Mouse (Mus musculus) embryonic facial prominence, embryonic 12.5 days (tissue): ENCODE data around the gene Rmi2. TPM values are rescaled to one million over a fixed set of nuclear protein-coding genes. Genes with fewer than 3 reads are reported as not detected.
A peak's percentile ranks its signal among the peaks of the same experiment; 100 is the strongest.

Experiments used
- ATAC-seq: fragments of 200-750 bp; cut with Nextera tagmentation; 2 replicates; pipeline ENCODE4 v1.8.0; 2017; ENCODE audit not compliant: insufficient number of reproducible peaks, insufficient read depth, low FRiP score, low TSS enrichment
- H3K27ac ChIP-seq: fragments of 300-500 bp; sonication (generic); 2 replicates; pipeline ENCODE4 v1.5.1; 2016; ENCODE audit warnings: mild to moderate bottlenecking
- H3K27me3 ChIP-seq: fragments of 300-500 bp; sonication (generic); 2 replicates; pipeline ENCODE4 v1.6.1; 2016; ENCODE audit warnings: mild to moderate bottlenecking, moderate library complexity
- H3K36me3 ChIP-seq: fragments of 300-500 bp; sonication (generic); 2 replicates; pipeline ENCODE4 v1.6.1; 2016; ENCODE audit warnings: mild to moderate bottlenecking
- H3K4me1 ChIP-seq: fragments of 300-500 bp; sonication (generic); 2 replicates; pipeline ENCODE4 v1.6.1; 2016
- H3K4me2 ChIP-seq: fragments of 300-500 bp; sonication (generic); replicated peaks from 2 replicates; pipeline ENCODE4 v1.6.1; 2016; ENCODE audit warnings: mild to moderate bottlenecking, moderate library complexity
- H3K4me3 ChIP-seq: fragments of 300-500 bp; sonication (generic); 2 replicates; pipeline ENCODE4 v1.5.1; 2016; ENCODE audit warnings: mild to moderate bottlenecking
- H3K9ac ChIP-seq: fragments of 300-500 bp; sonication (generic); 2 replicates; pipeline ENCODE4 v1.6.1; 2016; ENCODE audit warnings: mild to moderate bottlenecking, moderate library complexity
- H3K9me3 ChIP-seq: fragments of 300-500 bp; sonication (generic); 2 replicates; pipeline ENCODE4 v1.6.1; 2016; ENCODE audit warnings: mild to moderate bottlenecking, moderate library complexity
- WGBS: fragments of 180-500 bp; shearing (Covaris S2); methylation state at CpG from one replicate; pipeline ENCODE4 v1.1.7; 2016; 5-methylcytosine and 5-hydroxymethylcytosine counted together
- polyA plus RNA-seq: library from polyadenylated mRNA; unstranded; fragments of >200 nt; fragmentation: Nextera tagmentation; extraction: Ambion mirVana; gene quantifications from 2 replicates; pipeline ENCODE4 v1.2.1, GENCODE M21; 2016

Rmi2 gene
- polyA plus RNA-seq, 1 experiment from 2014 or later: 4.6 TPM

- Histone ChIP-seq H3K4me1 (no peaks in the 10 kb centered on the region), H3K4me2 (no peak overlapping the region), H3K9ac (no peak overlapping the region), H3K36me3 (no peaks in the 10 kb centered on the region), H3K27me3 (no peaks in the 10 kb centered on the region), H3K27ac (no peak overlapping the region), H3K4me3 (no peak overlapping the region), H3K9me3 (no peaks in the 10 kb centered on the region)
- WGBS: 38% methylated on average over 11 of the region's 11 CpGs
- no peak for ATAC-seq
Measured at GRCm38 (mm10) chr16:10867904-10868440, 33.1 kb downstream of the Rmi2 start.

DNA sequence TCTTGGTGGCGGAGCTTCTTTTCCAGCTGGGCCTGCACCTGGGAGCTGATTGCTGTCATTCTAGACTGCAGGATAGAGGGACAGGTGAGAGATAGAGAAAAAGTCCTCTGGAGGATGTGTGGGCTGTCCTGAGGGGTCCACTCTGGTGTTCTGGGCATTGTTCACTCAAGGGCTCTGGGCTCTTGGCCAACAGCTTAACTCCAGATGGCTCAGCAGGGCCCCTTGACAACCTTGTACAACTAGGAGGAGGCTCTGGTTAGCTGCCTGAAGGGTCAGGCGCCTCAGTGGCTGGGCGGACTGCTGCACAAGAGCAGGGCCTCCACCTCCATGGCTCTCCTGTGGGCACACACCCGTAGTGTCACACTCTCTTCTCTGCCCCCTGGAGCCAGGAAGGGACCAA, 36.1 kb downstream of the Rmi2 start:
- Histone ChIP-seq H3K9me3 (no peaks in the 10 kb centered on the region), H3K27ac (no peak overlapping the region), H3K4me3 (no peak overlapping the region), H3K27me3 (no peaks in the 10 kb centered on the region), H3K4me2 (no peak overlapping the region), H3K36me3 (no peaks in the 10 kb centered on the region), H3K9ac (no peak overlapping the region), H3K4me1 (peaks cover 4% of the 10 kb centered on the region; the same call in 1 of the 2 replicates)
- 68% methylated on average over 4 of the region's 4 CpGs for WGBS
- no peak for ATAC-seq

- H3K27ac ChIP-seq: no peak overlapping the region
- H3K9me3 ChIP-seq: no peaks in the 10 kb centered on the region
- 62% methylated on average over 4 of the region's 4 CpGs for WGBS
Measured at GRCm38 (mm10) chr16:10872825-10873360, 38.0 kb downstream of the Rmi2 start.

DNA sequence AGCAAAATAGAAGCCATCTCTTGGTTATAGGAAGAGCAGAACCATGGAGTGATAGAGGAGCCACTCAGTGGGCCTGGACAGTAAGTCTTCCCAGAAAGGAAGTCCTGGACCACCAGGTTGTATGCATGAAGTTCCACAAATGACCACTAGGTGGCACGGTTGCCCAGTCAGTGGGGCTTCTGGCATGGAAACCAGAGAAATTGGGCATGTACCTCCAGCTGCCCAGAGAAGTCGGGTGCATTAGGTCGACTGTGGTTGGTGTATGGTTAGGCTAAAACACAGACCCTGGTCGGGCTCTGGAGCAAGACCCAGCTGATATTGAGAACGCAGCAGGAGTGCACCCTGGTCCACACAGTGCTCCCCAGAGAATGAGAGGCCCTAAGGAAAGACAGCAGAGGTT, 38.8 kb downstream of the Rmi2 start:
- ATAC-seq: no peak
- Histone ChIP-seq H3K9me3 (no peaks in the 10 kb centered on the region), H3K4me3 (no peak overlapping the region), H3K36me3 (no peaks in the 10 kb centered on the region), H3K4me2 (no peak overlapping the region), H3K27ac (no peak overlapping the region), H3K4me1 (peaks cover 4% of the 10 kb centered on the region; the same call in 1 of the 2 replicates), H3K9ac (no peak overlapping the region), H3K27me3 (no peaks in the 10 kb centered on the region)
- 3% methylated on average over 5 of the region's 5 CpGs for WGBS

More at GRCm38 (mm10) chr16:10872825-10873360, 38.0 kb downstream of the Rmi2 start:
- Histone ChIP-seq H3K9ac (no peak overlapping the region), H3K4me3 (no peak overlapping the region), H3K4me1 (peaks cover 4% of the 10 kb centered on the region; the same call in 1 of the 2 replicates), H3K4me2 (no peak overlapping the region), H3K27me3 (no peaks in the 10 kb centered on the region), H3K36me3 (no peaks in the 10 kb centered on the region)
- ATAC-seq: no peak

DNA sequence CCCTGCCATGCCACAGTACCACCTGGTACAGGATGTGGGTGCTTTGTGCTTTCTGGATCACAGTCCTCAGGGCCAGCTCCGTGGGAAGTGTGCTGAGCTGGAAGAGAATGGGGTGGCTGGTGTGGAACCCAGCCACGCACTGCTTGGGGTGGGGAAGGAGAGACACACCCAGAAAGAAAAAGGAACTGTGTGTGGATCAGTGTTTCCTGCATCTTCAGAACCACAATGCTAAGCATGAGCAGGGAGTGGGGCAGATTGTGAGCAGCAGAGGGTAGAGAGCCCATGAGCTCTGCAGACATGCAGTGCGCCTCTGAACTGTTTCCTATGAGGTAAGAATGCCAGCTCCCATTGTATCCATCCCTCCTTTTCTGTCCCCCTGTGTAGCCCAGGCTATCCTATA, 43.4 kb downstream of the Rmi2 start:
- Histone ChIP-seq H3K36me3 (no peaks in the 10 kb centered on the region), H3K27me3 (no peaks in the 10 kb centered on the region), H3K4me3 (no peak overlapping the region), H3K4me2 (no peak overlapping the region), H3K27ac (no peak overlapping the region), H3K4me1 (peaks cover 11% of the 10 kb centered on the region; the same call in 1 of the 2 replicates), H3K9ac (no peak overlapping the region), H3K9me3 (no peaks in the 10 kb centered on the region)
- ATAC-seq: no peak
- WGBS: 83% methylated on average over 3 of the region's 3 CpGs

DNA sequence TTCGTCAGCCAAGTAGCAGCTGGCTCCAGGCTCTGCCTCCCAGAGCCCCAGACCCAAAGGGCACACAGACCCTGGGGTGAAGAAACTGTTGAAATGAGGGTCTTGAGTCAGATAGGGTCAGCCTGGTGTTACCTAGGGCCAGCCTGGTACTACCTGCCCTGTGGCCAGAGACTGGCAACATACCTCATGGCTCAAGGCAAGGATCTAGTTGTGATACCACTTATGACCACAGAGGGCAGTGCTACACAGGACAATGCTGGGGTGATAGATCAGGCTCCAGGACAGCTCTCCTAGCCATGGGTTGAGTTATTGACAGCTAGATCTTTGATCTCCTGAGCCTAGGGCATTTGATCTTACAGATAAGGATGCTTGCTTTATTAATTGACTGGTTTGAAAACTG, 44.6 kb downstream of the Rmi2 start:
- peaks cover 7% of the 10 kb centered on the region; the same call in 1 of the 2 replicates for H3K4me1 ChIP-seq
- H3K27ac ChIP-seq: no peak overlapping the region
- 100% methylated on average over 1 of the region's 1 CpGs for WGBS
- no peak overlapping the region for H3K9ac ChIP-seq
- no peaks in the 10 kb centered on the region for H3K27me3 ChIP-seq
- no peaks in the 10 kb centered on the region for H3K36me3 ChIP-seq
- H3K4me2 ChIP-seq: no peak overlapping the region
- no peak for ATAC-seq
- H3K4me3 ChIP-seq: no peak overlapping the region
- no peaks in the 10 kb centered on the region for H3K9me3 ChIP-seq

- peak; percentile 4; the same call in 1 of the 2 replicates for ATAC-seq
- no peaks in the 10 kb centered on the region for H3K36me3 ChIP-seq
- H3K27me3 ChIP-seq: no peaks in the 10 kb centered on the region
- no peak overlapping the region for H3K4me2 ChIP-seq
- no peaks in the 10 kb centered on the region for H3K9me3 ChIP-seq
- WGBS: 30% methylated on average over 4 of the region's 4 CpGs
- H3K4me1 ChIP-seq: peaks cover 7% of the 10 kb centered on the region; the same call in 1 of the 2 replicates
- H3K27ac ChIP-seq: no peak overlapping the region
- no peak overlapping the region for H3K9ac ChIP-seq
- no peak overlapping the region for H3K4me3 ChIP-seq
Measured at GRCm38 (mm10) chr16:10881231-10881962, 46.5 kb downstream of the Rmi2 start.

DNA sequence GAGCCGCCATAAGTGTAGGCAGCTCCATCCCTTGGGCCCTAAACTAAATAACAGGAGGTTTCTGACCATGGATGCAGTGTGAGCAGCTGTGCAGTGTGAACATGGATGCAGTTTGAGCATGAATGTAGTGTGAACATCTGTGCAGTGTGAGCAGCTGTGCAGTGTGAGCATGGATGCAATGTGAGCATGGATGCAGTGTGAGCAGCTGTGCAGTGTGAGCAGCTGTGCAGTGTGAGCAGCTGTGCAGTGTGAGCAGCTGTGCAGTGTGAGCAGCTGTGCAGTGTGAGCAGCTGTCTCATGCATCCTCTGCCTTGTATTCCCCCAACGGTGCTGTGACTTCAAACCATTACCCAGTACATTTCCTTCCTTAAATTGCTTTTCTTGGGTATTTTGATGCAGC, 52.6 kb downstream of the Rmi2 start:
- H3K4me3 ChIP-seq: no peak overlapping the region
- no peaks in the 10 kb centered on the region for H3K4me1 ChIP-seq
- no peaks in the 10 kb centered on the region for H3K27me3 ChIP-seq
- no peak overlapping the region for H3K27ac ChIP-seq
- no peaks in the 10 kb centered on the region for H3K9me3 ChIP-seq
- WGBS: 71% methylated on average over 2 of the region's 2 CpGs
- no peak overlapping the region for H3K9ac ChIP-seq
- no peak for ATAC-seq
- no peaks in the 10 kb centered on the region for H3K36me3 ChIP-seq
- H3K4me2 ChIP-seq: no peak overlapping the region

- Histone ChIP-seq H3K27ac (no peak overlapping the region), H3K4me1 (no peaks in the 10 kb centered on the region), H3K9ac (no peak overlapping the region), H3K9me3 (no peaks in the 10 kb centered on the region), H3K4me3 (no peak overlapping the region), H3K27me3 (no peaks in the 10 kb centered on the region), H3K4me2 (no peak overlapping the region), H3K36me3 (no peaks in the 10 kb centered on the region)
- WGBS: 70% methylated on average over 3 of the region's 3 CpGs
- ATAC-seq: no peak
Measured at GRCm38 (mm10) chr16:10890363-10890762, 55.5 kb downstream of the Rmi2 start.

- Histone ChIP-seq H3K27ac (no peak overlapping the region), H3K27me3 (no peaks in the 10 kb centered on the region), H3K4me2 (no peak overlapping the region), H3K4me3 (no peak overlapping the region), H3K9ac (no peak overlapping the region), H3K9me3 (no peaks in the 10 kb centered on the region), H3K4me1 (peaks cover 10% of the 10 kb centered on the region; the same call in 1 of the 2 replicates), H3K36me3 (no peaks in the 10 kb centered on the region)
- WGBS: 74% methylated on average over 4 of the region's 4 CpGs
- ATAC-seq: no peak
Measured at GRCm38 (mm10) chr16:10893161-10893560, 58.3 kb downstream of the Rmi2 start.

DNA sequence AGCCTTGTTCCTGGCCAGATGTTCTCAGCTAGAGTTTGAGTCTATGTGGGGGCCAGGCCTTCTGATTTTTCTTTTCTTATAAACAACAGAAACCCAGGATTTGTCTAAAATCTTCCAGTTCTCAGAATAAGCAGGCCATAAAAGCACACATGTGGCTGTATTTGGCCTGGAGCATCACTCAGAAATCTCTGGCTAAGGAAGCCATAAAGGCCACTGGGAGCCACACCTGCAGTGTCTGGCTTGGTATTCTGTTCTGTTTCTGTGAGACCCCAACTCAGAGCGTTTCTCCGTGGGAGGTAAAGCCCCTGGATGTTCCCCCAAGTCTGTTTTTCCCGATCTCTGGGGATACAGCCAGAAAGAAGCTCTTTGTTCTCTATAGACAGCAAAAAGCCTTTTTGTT, 61.0 kb downstream of the Rmi2 start:
- H3K4me2 ChIP-seq: no peak overlapping the region
- no peaks in the 10 kb centered on the region for H3K36me3 ChIP-seq
- no peaks in the 10 kb centered on the region for H3K27me3 ChIP-seq
- H3K9me3 ChIP-seq: no peaks in the 10 kb centered on the region
- no peak overlapping the region for H3K4me3 ChIP-seq
- no peak overlapping the region for H3K27ac ChIP-seq
- no peak overlapping the region for H3K9ac ChIP-seq
- H3K4me1 ChIP-seq: peaks cover 10% of the 10 kb centered on the region; the same call in 1 of the 2 replicates
- 77% methylated on average over 3 of the region's 3 CpGs for WGBS
- ATAC-seq: no peak

- 0 out of 2 replicates have a peak, but pooled peaks have one; percentile 17 for ATAC-seq
- Histone ChIP-seq H3K9ac (no peak overlapping the region), H3K4me3 (no peak overlapping the region), H3K36me3 (no peaks in the 10 kb centered on the region), H3K27me3 (no peaks in the 10 kb centered on the region), H3K4me1 (peaks cover 13% of the 10 kb centered on the region; the same call in 1 of the 2 replicates), H3K27ac (no peak overlapping the region), H3K9me3 (no peaks in the 10 kb centered on the region), H3K4me2 (no peak overlapping the region)
- 29% methylated on average over 6 of the region's 6 CpGs for WGBS
Measured at GRCm38 (mm10) chr16:10897372-10897771, 62.5 kb downstream of the Rmi2 start.
